Mouse (Mus musculus): ENCODE data around the gene Ccl3. TPM values are rescaled to one million over a fixed set of nuclear protein-coding genes. Genes with fewer than 3 reads are reported as not detected.

Gene Ccl3
- total RNA-seq (2015; ENCODE audit: low replicate concordance) (34.6 and 35.2 TPM in 2 replicates), total RNA-seq (2017; ENCODE audit: low replicate concordance) (16.3 and 19.1 TPM in 2 replicates)

DNA sequence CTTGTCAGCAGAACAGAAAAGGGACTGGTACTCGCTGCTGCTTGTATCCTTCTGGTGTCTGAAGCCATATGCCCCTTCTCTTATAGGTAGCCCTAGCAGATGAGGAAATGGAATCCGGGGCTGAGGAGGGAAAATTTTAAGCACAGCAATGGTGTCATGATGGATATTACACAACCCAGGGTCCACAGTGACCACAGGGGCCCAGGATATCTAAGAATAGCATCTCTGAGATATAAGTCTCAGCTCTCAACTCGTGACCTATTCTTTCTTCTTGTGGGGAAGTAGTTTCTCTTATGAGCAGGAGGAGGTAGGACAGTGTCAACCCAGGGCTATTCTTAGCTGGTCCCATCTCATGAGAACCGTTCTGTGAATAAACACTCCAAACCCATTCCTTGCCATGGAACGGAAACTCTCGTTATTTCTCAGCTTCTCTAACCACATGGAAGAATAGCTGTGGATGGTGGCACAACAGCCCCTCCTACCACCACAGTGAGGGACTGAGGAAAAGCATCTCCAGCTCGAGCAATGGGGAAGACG, at the start of gene Ccl3:
Ccl3 (minus strand) TSS at position 51 of the 537 bp plus-strand sequence.
- ATAC-seq (replicated peaks; ENCODE audit: low FRiP score, poor library complexity, severe bottlenecking), result no peak

DNA sequence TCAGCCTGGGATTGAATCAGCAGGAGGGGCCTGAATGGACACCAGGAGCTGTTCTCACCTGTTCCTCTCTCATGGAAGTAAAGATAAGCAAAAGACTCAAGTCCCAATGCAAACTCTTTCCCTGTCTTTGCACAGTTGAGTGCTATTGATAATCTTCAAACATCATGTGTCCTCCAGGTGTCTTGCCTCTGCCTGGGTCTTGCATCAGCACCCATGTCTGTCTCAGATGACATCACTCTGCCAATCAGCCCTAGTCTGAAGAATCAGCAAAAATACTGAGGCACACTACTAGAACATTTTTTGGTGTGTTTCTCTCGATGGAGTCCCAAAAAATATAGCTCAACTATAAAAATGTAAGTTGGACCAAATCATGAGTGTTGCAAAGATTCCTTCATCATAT, 42.9 kb upstream of the Ccl3 start:
- no peak for ATAC-seq (replicated peaks; ENCODE audit: low FRiP score, poor library complexity, severe bottlenecking)

DNA sequence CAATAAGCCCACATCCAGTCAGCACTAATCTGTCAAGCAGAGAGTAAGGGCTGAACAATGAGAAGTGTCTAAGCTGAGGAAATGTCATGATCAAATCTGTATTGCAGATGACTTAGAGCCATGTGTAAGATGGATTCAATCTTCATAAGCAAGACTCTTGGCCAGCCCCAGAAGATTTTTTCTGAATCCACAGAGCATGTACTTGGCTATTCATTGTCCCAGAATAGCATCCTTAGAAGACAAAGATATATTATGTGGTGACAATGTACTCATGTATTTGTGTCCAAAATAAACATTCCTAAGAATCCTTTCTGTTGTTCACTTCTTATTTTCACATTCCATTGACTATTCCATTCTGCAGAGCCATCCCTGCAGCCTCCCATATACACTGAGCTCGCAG, 40.8 kb upstream of the Ccl3 start:
- ATAC-seq (replicated peaks; ENCODE audit: low FRiP score, poor library complexity, severe bottlenecking), result no peak

DNA sequence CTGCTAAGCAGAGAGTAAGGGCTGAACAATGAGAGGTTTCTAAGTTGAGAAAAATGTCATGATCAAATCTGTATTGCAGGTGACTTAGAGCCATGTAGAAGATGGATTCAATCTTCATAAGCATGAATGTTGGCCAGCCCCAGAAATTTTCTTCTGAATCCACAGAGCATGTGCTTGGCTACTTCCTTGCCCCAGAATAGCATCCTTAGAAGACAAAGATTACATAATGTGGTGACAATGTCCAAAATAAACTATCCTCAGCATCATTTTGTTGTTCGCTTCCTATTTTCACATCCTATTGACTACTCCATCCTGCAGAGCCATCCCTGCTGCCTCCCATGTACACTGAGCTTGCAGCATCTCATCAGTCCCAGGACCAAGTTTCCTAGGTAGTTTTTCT, 26.5 kb upstream of the Ccl3 start:
- ATAC-seq (replicated peaks; ENCODE audit: low FRiP score, poor library complexity, severe bottlenecking), result no peak

DNA sequence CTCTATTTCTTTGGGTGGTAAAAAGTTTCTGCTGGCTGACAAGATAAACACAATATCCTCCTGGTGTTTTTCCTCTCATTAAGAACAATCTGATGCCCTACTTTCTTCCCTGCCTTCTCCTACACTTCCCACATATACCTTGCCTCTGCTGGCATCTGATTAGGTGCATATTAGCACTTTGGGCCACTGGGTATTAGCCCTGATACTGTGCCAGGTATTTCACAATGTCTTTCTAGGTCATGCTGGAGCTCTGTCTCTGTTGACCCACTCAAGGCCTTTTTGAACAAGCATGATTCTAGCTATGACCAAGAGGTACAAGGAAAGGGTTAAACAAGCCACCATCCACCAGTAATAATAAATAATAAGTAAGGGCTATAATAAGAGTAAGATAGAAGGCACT, 22.6 kb upstream of the Ccl3 start:
- no peak for ATAC-seq (replicated peaks; ENCODE audit: low FRiP score, poor library complexity, severe bottlenecking)

DNA sequence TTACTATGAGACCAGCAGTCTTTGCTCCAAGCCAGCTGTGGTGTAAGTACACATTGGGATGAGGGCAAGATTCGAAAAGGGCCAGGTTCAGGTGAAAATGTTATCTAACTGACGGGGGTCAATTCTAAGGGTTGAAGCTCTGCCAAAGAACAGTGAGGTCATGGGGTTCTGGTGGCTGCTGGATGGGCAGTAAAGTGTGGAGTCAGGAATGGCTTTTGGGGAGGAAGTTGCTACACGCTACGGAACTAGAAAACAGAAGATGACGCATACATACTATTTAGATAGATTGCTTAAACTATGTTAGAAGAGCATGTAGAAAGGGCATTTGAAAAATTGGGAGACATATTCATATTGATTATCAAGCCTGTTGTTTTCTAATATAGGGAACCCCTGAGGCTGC, 14.4 kb upstream of the Ccl3 start:
- ATAC-seq (replicated peaks; ENCODE audit: low FRiP score, poor library complexity, severe bottlenecking), result no peak

DNA sequence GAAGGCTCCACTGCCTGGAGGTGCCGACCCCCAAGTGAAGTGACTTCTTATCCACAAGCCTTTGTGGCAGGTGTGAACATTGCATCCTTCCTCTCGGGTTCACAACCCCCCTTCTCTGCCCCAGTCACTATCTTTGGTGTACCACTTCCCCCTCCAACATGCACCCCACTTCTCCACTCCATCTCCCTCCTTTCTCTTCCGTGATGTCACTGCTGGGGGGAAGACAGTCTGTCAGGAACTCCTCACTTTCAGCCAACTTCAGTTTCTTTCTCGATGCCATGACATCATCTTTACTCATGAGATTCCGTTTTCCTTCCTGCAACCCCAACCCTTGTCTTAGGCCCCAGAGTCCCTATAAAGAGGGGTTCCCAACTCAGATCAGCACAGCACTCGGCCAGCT, 13.0 kb upstream of the Ccl3 start, which contains the start of gene Ccl4:
Ccl4 (plus strand) TSS at position 381 of the 400 bp plus-strand sequence.
- ATAC-seq (replicated peaks; ENCODE audit: low FRiP score, poor library complexity, severe bottlenecking), result no peak

DNA sequence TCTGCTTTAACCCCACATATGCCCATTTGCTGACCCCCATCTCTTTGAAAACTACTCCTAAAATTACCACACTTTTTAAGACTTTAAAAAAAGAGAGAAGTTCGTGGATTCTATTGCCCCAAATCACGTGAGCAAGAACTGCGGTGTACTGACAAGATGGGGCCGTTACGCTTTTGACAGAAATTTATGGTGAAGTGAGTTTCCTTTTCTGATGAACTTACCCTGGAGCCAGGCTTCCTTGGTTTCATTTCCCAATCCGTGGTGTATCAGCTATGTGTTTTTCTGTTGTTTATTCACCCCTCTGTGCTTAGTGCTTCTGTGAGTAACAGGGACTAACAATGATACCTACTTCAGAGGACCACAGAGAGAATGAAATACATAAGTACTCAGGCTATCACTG, 9.6 kb upstream of the Ccl3 start:
- no peak for ATAC-seq (replicated peaks; ENCODE audit: low FRiP score, poor library complexity, severe bottlenecking)

DNA sequence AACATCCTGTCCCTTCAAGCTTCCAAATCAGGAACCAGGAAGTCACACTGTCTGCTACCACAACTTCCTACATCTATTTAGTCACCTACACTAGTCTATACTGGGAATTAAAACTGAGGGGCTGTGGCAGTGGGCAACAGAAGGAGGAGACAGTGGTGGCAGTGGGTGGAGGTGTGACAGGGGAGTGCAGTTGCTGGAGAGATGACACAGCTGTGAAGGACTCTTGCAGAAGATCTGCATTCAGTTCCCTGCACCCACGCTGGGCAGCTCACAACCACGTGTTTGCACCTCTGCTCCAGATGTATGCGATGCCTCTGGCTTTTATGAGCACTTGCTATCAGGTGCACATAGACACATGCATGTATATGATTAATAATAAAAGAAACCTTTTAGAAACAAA, 8.4 kb upstream of the Ccl3 start:
- no peak for ATAC-seq (replicated peaks; ENCODE audit: low FRiP score, poor library complexity, severe bottlenecking)

DNA sequence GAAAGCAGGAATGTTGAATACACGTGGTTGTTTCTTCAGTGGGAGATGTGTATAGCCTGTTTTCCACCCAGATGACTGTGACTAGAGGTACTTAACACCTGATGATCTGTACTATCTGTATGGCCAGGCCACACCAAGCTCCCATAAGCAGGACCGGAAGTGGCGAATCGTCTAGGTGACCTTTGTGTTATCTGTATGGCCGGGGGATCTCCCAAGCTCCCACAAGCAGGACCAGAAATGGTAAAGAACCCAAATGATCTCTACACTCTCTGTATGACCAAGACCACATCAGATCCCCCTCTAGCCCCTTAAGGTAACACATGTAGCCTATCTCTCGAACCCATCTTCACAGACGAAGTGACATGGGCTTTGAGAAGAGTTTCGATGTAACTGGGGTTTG, 5.5 kb upstream of the Ccl3 start:
- ATAC-seq (replicated peaks; ENCODE audit: low FRiP score, poor library complexity, severe bottlenecking), result no peak

DNA sequence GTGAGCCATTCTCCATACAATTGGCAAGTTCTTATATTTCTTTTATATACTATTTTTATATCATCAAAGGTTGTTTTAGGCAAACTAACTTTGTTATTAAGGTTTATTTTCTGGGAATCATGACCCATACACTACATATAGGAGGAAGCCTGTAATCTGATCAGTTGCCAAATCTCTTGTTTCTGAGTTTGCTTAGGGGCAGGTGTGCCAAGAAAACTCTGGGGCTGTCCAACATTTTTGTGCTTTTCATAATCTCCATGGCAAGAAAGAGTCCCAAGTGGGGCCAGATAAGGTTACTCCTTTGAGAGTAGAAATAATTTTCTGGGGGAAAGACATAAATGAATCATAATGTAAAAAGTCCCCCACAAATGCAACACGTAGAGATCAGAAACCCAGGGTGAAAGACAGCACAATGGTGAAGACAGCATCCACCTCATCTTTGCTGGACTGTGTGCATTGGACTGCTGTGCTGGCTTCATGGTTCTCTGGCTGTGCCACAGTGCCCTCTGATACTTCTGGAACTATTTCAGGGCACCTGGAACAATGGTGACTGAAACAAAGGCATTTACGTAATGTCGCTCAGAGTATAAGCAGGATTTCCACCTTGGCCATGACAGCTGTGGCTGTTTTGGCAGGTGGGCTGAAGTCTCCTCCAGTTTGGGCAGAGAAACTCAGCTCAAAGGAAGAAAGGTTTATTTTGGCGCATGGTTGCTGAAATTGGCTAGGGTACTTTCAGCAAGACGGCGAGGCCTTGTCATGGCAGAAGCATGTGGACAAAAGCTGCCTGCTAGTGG, 2.6 kb downstream of the Ccl3 start:
- ATAC-seq (replicated peaks; ENCODE audit: low FRiP score, poor library complexity, severe bottlenecking), result no peak

DNA sequence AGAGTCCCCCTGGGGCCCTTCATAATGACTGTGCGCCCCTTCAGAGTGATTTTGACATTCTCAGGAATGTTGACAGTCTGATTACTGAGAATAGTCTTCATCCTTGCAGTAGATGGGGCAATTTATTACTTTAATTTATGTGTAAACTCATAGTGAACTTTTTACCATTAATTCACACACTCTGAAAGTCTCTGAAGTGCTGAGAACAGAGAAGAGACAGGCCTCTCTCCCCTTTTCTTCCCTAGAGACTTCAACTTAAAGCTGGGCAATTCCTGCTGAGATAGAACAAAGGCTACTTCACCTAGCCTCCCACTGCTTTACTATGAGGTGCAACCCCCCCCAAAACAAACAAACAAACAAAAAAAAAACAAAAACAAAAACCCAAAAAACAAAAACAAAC, 3.6 kb downstream of the Ccl3 start, which contains the start of gene Rpl9-ps1:
Rpl9-ps1 (minus strand) TSS at position 101 of the 400 bp plus-strand sequence.
- ATAC-seq (replicated peaks; ENCODE audit: low FRiP score, poor library complexity, severe bottlenecking), result no peak

DNA sequence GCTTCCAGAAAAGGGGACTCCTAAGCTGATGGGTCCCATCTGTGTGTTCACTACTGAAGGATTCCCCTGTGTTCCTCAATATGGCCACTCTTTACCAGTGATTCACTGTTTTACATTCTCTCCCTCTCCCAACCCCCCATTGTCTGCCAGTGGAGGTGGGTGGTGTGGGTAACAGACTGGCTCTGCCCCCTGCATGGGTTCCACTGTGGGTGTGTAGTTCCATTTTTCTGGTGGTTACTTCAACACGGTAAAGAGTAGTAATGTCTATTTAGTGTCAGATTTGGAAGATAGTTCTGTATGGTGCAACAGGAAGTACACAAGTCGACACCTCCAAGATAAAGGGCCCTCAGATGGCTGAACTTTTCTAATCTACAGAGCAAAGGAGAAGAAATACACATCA, 7.9 kb downstream of the Ccl3 start:
- no peak for ATAC-seq (replicated peaks; ENCODE audit: low FRiP score, poor library complexity, severe bottlenecking)

DNA sequence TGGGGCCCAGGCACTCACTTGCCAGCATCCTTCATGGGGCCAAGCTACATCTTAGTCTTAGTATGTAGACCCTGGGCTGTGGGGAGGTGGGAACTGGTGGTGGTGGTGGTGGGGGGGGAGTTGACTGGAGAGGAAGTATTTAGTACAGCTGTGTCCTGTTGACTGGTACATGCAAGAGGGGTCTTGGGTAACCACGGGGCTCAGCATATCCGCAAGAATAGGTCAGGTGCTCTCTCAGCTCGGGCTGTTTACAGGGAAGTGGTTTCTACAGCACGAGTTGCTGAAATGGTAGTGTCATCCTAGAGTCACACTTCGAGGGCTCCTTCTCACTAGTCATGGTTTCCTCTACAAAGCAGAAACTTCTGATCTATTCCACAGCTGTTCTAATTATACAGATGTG, 9.0 kb downstream of the Ccl3 start:
- ATAC-seq (replicated peaks; ENCODE audit: low FRiP score, poor library complexity, severe bottlenecking), result no peak

DNA sequence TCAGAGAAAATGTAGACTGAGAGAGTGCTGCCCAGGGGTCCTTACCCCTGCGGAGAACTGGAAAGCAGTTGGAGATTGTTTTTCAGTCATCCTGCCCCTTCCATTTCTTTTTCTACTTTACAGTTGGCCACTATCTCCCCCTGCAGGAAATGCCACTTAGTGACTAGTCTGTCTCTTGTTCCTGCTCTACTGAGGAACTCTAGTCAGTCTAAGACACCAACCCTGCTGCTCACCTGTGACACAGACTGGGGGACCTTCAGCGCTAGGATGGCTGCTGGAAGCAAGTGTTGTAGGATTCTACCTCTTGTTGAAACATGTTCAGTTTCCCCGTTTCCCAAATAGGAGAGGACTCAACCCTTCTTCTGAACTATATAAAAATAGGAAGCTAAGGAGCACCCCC, 9.6 kb downstream of the Ccl3 start:
- no peak for ATAC-seq (replicated peaks; ENCODE audit: low FRiP score, poor library complexity, severe bottlenecking)

DNA sequence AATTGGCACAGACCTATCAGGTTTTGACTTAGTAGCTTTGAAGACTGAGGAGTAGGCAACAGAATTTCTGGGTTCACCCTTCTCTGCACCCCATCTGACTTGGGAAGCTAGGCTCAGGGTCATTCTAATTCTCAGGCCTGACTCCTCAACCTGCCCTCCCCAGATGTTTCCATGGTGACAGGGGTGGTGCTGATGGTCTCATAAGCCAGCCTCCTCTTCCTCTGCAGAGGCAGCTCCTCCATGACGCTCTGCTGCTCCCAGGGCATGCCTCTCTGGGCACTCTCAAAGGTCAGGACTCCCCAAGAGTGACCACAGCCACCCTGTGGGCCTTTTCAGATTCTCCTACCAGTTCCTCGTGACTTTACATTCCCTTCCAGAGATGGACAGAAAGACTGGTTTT, 10.2 kb downstream of the Ccl3 start:
- ATAC-seq (replicated peaks; ENCODE audit: low FRiP score, poor library complexity, severe bottlenecking), result no peak

DNA sequence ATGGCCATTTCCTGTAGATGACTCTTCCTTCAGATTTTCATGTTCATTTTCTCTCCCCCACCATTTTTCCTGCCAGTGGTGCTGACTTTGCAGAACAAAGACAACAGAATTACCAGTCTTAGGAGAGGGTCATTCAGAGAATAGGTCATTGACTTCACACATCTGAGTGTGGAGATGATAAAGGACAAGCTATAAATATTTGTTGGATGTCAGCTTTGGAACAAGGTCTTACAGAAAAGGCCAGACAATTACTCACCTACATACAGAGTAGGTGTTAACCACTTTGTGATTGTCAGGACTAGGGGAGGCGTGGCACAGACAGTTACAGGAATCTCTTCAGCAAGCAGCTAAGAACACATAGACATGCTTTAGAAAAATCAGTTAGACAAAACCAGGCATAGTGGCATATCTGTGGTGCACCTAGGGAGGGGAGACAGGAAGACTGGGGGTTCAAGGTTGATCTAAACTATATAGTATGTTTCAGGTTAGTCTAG, 12.4 kb downstream of the Ccl3 start:
- no peak for ATAC-seq (replicated peaks; ENCODE audit: low FRiP score, poor library complexity, severe bottlenecking)

DNA sequence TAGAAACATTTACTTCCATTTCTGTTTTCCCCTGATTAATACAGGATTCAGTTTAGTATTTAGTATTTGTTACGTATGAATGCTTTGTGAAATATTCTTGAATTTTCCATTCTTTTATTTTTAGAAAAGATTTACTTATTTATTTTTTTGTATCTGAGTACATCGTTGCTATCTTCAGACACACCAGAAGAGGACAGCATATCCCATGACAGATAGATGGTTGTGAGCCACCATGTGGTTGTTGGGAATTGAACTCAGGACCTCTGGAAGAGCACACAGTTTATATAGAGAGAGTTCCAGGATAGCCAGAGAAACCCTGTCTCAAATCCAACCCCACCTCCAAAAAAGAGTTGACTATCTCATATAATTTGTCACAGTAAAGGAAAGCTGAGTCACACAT, 14.3 kb downstream of the Ccl3 start:
- ATAC-seq (replicated peaks; ENCODE audit: low FRiP score, poor library complexity, severe bottlenecking), result no peak

DNA sequence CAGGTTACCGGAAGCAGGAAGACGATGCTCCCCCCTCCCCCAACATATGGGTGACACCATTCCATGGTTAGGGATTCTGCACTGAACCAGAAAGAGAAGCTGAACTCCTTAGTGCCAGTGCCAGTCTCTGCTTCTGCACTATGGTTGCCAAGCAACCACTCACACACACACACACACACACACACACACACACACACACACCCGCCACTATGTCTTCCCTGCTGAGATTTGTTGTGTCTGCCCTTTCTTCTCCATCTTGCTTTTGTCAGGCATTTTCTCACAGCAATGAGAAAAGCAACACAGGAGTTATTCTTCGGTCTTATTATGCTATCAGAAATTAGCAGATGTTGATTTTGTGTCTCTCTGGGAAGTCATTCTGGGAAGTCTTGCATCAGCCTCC, 14.7 kb downstream of the Ccl3 start:
- no peak for ATAC-seq (replicated peaks; ENCODE audit: low FRiP score, poor library complexity, severe bottlenecking)

DNA sequence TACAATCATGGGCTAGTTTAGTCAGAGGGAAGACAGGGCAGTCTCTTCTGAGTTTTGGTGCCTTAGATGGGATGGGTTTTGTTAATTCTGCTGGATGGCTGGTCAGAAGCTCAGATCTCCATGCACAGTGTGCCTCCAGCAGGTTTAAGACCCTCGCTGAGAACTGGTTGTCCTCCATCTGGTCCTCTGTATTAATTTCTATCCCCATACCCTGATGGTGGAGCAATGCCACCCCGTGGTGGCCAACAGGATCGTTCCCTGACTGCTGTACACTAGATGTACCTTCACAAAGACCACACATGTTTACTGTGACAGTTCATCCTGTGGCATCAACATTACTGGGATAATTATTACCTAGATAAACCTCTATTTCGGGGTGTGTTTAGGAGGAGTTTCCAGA, 16.4 kb downstream of the Ccl3 start:
- ATAC-seq (replicated peaks; ENCODE audit: low FRiP score, poor library complexity, severe bottlenecking), result no peak

DNA sequence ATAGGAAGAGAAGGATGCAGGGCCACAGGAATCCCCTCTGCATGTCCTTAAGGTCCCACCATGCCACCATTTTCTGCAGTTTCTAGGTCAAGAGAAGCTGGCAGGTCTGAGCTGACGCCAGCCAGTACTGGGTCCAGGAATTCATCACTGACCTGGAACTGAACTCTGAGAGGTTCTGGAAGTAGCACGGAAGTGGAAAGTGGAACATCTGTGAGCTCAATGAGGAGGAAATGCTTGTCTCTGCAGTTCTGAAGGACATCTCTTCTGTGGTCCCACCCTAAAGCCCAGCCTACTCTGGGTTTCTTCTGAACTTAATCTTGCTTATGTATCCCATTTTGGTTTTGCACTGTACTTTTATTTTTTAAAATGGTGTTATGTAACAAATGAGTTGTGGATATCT, 18.1 kb downstream of the Ccl3 start:
- no peak for ATAC-seq (replicated peaks; ENCODE audit: low FRiP score, poor library complexity, severe bottlenecking)

All from erythroid progenitor cell, adult 5-6 weeks (primary cell).